Mouse (Mus musculus) A20 (cell line): ENCODE measurements around the gene Fam98c.

Source experiments
- DNase-seq: peaks from one replicate; pipeline ENCODE4 v3.0.0-alpha.2; 2011; ENCODE audit warnings: low read depth, low spot score

Fam98c gene

DNA sequence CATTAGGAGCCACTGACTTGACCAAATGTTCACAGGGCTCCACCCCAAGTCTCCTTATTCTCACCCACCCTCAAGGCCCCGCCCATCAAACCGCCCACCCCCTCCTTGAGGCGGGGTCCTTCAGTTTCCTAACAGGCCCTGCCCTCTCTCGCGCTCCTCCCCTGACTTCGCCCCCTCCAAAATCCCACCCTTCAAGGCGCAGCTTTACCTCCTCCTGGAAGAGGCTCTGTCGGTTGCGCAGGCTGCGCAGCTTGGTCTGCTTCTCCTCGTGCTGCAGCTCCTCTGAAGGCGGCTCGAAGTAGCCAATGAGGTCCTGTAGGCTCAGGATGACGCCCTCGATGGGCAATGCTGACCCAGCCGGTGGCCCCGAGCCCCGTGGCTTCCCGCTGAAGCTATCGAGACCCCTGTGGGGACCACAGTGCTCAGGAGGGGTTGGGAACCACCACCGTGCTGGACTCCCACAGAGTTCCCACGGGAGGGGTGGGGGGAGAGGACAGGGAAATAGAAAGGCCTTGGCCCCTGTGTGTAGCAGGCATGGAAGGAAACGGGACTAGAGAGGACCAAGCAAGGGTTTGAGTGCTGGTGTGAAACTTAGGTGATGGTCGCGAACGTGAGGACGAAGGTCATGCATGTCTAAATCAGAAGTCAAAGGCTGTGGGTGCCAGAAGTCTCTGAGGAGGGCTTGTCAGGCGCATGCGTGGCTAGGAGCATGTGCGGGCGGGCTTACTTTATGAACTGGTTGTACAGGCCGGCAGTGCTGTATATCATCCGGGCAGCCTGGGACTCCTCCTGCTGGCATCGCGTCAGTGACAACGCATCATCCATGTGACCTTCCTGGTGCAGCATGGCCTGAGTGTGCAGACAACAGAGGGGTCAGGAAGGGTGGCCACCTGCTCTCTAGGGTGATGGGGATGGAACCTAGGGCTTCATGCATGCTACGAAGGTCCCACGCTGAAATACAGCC is 46.8 kb downstream of the Fam98c start:
- DNase-seq = no peak
